Mouse (Mus musculus): ENCODE measurements at regions not wholly inside any gene's neighbourhood (a gene's known extent, or its start where the extent isn't known, plus 50 kb on each side); places are given as distances from the start of the nearest gene placed in this dataset.

GRCm38 (mm10) chr14:105684329-105684728, 212.3 kb downstream of the Spry2 start:
- no peak overlapping the region for H3K9ac ChIP-seq (ENCODE audit: low read depth, low read length, severe bottlenecking)
- H3K36me3 ChIP-seq (ENCODE audit: control insufficient read depth, insufficient read depth, low read length) = no peaks in the 10 kb centered on the region
- 61% methylated on average over 2 of the region's 2 CpGs for WGBS
- no peak for DNase-seq (ENCODE audit: low spot score)
- H3K4me1 ChIP-seq (ENCODE audit: control insufficient read depth, insufficient read depth, low read length) = no peaks in the 10 kb centered on the region; the same call in 1 of the 2 replicates
- TF ChIP-seq POLR2A (IDR thresholded peaks at IDR 0.05; ENCODE audit: borderline replicate concordance, extremely low read depth, insufficient read depth, insufficient read length) = no peak
- H3K4me2 ChIP-seq (replicated peaks; ENCODE audit: low read depth, low read length, severe bottlenecking) = no peak overlapping the region
- H3K27me3 ChIP-seq (ENCODE audit: control insufficient read depth, insufficient read depth, low read length) = no peaks in the 10 kb centered on the region
- H3K9me3 ChIP-seq (ENCODE audit: control insufficient read depth, low read length) = no peaks in the 10 kb centered on the region
- no peak for ATAC-seq (ENCODE audit: low FRiP score, low read depth)
- H3K27ac ChIP-seq (replicated peaks; ENCODE audit: low read depth, low read length) = no peak overlapping the region
- no peak overlapping the region for H3K4me3 ChIP-seq (replicated peaks; ENCODE audit: low read length)

GRCm38 (mm10) chr14:105676646-105676930, 220.0 kb downstream of the Spry2 start:
- H3K4me2 ChIP-seq (replicated peaks; ENCODE audit: low read depth, low read length, severe bottlenecking) = no peak overlapping the region
- ATAC-seq (ENCODE audit: low FRiP score, low read depth) = no peak
- H3K9me3 ChIP-seq (ENCODE audit: control insufficient read depth, low read length) = no peaks in the 10 kb centered on the region
- no peak overlapping the region for H3K4me3 ChIP-seq (replicated peaks; ENCODE audit: low read length)
- H3K4me1 ChIP-seq (ENCODE audit: control insufficient read depth, insufficient read depth, low read length) = peaks cover 5% of the 10 kb centered on the region; the same call in 1 of the 2 replicates
- no peak overlapping the region for H3K27ac ChIP-seq (replicated peaks; ENCODE audit: low read depth, low read length)
- H3K36me3 ChIP-seq (ENCODE audit: control insufficient read depth, insufficient read depth, low read length) = no peaks in the 10 kb centered on the region
- WGBS = 16% methylated on average over 4 of the region's 4 CpGs
- H3K27me3 ChIP-seq (ENCODE audit: control insufficient read depth, insufficient read depth, low read length) = no peaks in the 10 kb centered on the region
- H3K9ac ChIP-seq (ENCODE audit: low read depth, low read length, severe bottlenecking) = no peak overlapping the region
- DNase-seq (ENCODE audit: low spot score) = no peak
- no peak for TF ChIP-seq POLR2A (IDR thresholded peaks at IDR 0.05; ENCODE audit: borderline replicate concordance, extremely low read depth, insufficient read depth, insufficient read length)

- H3K27ac ChIP-seq (replicated peaks; ENCODE audit: low read depth, low read length) = no peak overlapping the region
- H3K9ac ChIP-seq (ENCODE audit: low read depth, low read length, severe bottlenecking) = no peak overlapping the region
- H3K27me3 ChIP-seq (ENCODE audit: control insufficient read depth, insufficient read depth, low read length) = no peaks in the 10 kb centered on the region
- H3K4me2 ChIP-seq (replicated peaks; ENCODE audit: low read depth, low read length, severe bottlenecking) = no peak overlapping the region
- 33% methylated on average over 13 of the region's 13 CpGs for WGBS
- ATAC-seq (ENCODE audit: low FRiP score, low read depth) (no peak), DNase-seq (ENCODE audit: low spot score) (peak; percentile 71)
- no peaks in the 10 kb centered on the region for H3K9me3 ChIP-seq (ENCODE audit: control insufficient read depth, low read length)
- no peak for TF ChIP-seq POLR2A (IDR thresholded peaks at IDR 0.05; ENCODE audit: borderline replicate concordance, extremely low read depth, insufficient read depth, insufficient read length)
- no peaks in the 10 kb centered on the region for H3K36me3 ChIP-seq (ENCODE audit: control insufficient read depth, insufficient read depth, low read length)
- H3K4me1 ChIP-seq (ENCODE audit: control insufficient read depth, insufficient read depth, low read length) = peaks cover 5% of the 10 kb centered on the region; the same call in 1 of the 2 replicates
- no peak overlapping the region for H3K4me3 ChIP-seq (replicated peaks; ENCODE audit: low read length)
Measured at GRCm38 (mm10) chr14:105675801-105676645, 220.6 kb downstream of the Spry2 start.

GRCm38 (mm10) chr14:105675006-105675405, 221.6 kb downstream of the Spry2 start:
- DNase-seq (ENCODE audit: low spot score) = no peak
- no peak overlapping the region for H3K27ac ChIP-seq (replicated peaks; ENCODE audit: low read depth, low read length)
- no peak overlapping the region for H3K4me2 ChIP-seq (replicated peaks; ENCODE audit: low read depth, low read length, severe bottlenecking)
- no peak for TF ChIP-seq POLR2A (IDR thresholded peaks at IDR 0.05; ENCODE audit: borderline replicate concordance, extremely low read depth, insufficient read depth, insufficient read length)
- H3K36me3 ChIP-seq (ENCODE audit: control insufficient read depth, insufficient read depth, low read length) = no peaks in the 10 kb centered on the region
- H3K27me3 ChIP-seq (ENCODE audit: control insufficient read depth, insufficient read depth, low read length) = no peaks in the 10 kb centered on the region
- H3K4me3 ChIP-seq (replicated peaks; ENCODE audit: low read length) = no peak overlapping the region
- no peak overlapping the region for H3K9ac ChIP-seq (ENCODE audit: low read depth, low read length, severe bottlenecking)
- H3K4me1 ChIP-seq (ENCODE audit: control insufficient read depth, insufficient read depth, low read length) = peaks cover 5% of the 10 kb centered on the region; the same call in 1 of the 2 replicates
- no peaks in the 10 kb centered on the region for H3K9me3 ChIP-seq (ENCODE audit: control insufficient read depth, low read length)
- no peak for ATAC-seq (ENCODE audit: low FRiP score, low read depth)

DNA sequence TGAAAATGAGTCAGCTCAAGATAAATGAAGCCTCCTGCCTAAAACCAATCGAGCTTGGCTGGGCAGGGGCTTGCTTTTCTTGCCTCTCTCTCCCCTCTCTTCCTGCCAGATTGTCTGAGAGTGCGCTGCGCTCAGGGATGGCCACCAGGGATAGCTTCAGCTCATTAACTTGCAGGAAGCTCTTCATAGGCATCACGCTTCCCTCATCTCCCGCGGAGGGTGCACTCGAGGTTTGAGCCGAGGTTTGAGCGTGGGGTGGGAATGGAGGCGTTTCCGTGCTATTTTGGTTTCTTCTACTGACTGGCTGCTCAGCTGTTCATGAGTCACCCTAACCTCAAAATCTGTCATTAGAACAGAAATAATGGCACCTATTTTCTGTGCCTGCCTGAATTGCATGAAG, 227.7 kb downstream of the Spry2 start:
- no peak overlapping the region for H3K4me2 ChIP-seq (replicated peaks; ENCODE audit: low read depth, low read length, severe bottlenecking)
- H3K4me1 ChIP-seq (ENCODE audit: control insufficient read depth, insufficient read depth, low read length) = no peaks in the 10 kb centered on the region
- no peaks in the 10 kb centered on the region for H3K36me3 ChIP-seq (ENCODE audit: control insufficient read depth, insufficient read depth, low read length)
- H3K27ac ChIP-seq (replicated peaks; ENCODE audit: low read depth, low read length) = no peak overlapping the region
- H3K27me3 ChIP-seq (ENCODE audit: control insufficient read depth, insufficient read depth, low read length) = no peaks in the 10 kb centered on the region
- H3K4me3 ChIP-seq (replicated peaks; ENCODE audit: low read length) = no peak overlapping the region
- TF ChIP-seq POLR2A (IDR thresholded peaks at IDR 0.05; ENCODE audit: borderline replicate concordance, extremely low read depth, insufficient read depth, insufficient read length) = no peak
- no peak for DNase-seq (ENCODE audit: low spot score)
- no peak for ATAC-seq (ENCODE audit: low FRiP score, low read depth)
- WGBS = 49% methylated on average over 11 of the region's 11 CpGs
- H3K9me3 ChIP-seq (ENCODE audit: control insufficient read depth, low read length) = no peaks in the 10 kb centered on the region
- no peak overlapping the region for H3K9ac ChIP-seq (ENCODE audit: low read depth, low read length, severe bottlenecking)
